Mouse (Mus musculus): ENCODE data around the gene Rbm20.

- TF ChIP-seq POLR2A (IDR thresholded peaks at IDR 0.05; ENCODE audit: insufficient read depth, low read depth, low read length) (no peak), CTCF (IDR thresholded peaks at IDR 0.05) (no peak), EP300 (IDR thresholded peaks at IDR 0.05; ENCODE audit: insufficient read depth, low read depth, low read length) (no peak)
Measured at GRCm38 (mm10) chr19:53696655-53697054, 19.5 kb downstream of the Rbm20 start.

All from heart, adult 2 months (tissue).